Mouse (Mus musculus) heart, postnatal 0 days (tissue): ENCODE results near the gene Kit.

Experiments
- CTCF ChIP-seq: IDR thresholded peaks from 2 replicates; pipeline ENCODE4 v1.5.1; 2016; ENCODE audit warnings: antibody characterized with exemption, control low read depth, low read depth
- EP300 ChIP-seq: IDR thresholded peaks from 2 replicates; pipeline ENCODE4 v1.6.1; 2016; ENCODE audit warnings: antibody characterized with exemption, low read depth

DNA sequence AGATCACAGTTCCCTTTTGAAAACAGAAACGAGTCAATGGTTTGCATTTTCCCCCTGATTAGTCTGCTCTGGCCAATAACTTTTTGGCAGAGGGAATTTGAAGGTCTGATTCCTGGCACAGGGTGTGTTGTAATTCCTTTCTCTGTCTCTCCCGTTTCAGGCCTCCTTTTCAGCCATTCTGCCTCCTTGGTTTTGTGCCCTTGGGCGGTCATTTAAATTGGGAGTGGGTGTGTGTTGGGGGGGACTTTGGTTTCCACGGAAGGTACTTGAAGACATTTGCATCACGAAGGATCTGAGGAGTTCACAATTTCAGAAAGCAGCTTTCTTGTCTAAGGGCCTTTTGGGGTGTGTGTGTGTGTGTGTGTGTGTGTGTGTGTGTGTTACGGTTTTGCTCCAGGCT, 2.0 kb downstream of the Kit start:
- no peak for TF ChIP-seq CTCF
- no peak for TF ChIP-seq EP300
